ENCODE assay signal across 25 mouse cellular contexts in the genomic region with DNA sequence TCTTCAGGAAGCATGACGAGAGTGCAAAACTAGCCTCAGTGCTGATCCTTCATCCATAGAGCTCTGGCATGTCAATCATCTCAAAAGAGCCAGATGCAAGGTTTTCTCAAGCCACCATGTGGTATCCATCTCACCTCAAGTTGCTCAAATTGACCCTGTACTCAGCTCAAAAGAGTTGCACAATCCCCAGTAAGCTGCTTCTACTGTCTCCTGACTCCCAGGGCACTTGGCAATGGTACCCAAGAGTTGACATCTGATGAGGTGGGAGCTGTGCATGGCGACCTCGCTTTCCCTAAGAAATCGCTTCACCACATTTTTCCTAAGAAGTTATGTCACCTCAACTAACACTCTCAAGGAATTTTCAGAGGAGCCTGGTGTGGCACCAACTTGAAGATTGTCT.
"Had no signal": no experiment of that assay in that cellular context is flagged by ENCODE, and none has a peak within 500 bp of the region (broad histone marks: within the 10 kb centered on the region; RNA-seq: fewer than 3 reads in every experiment).

No protein-coding gene starts in this region.

- H3K36me3 ChIP-seq: intestine, embryonic 15.5 days; kidney, embryonic 15.5 days; limb, embryonic 12.5 days; limb, embryonic 15.5 days; midbrain, embryonic 10.5 days; midbrain, embryonic 13.5 days; neural tube, embryonic 13.5 days had no signal

- H3K27me3 ChIP-seq: intestine, embryonic 15.5 days; kidney, embryonic 15.5 days; limb, embryonic 12.5 days; limb, embryonic 15.5 days; midbrain, embryonic 13.5 days; neural tube, embryonic 13.5 days had no signal

- DNase-seq: kidney, adult 11 months; kidney, adult 8-10 months; kidney, postnatal 10 days; kidney, postnatal 36 days; layer of hippocampus, postnatal 36 days; left cerebral cortex, postnatal 4 days; liver, postnatal 0 days; retina, postnatal 1 day; thymus, adult 2 months; thymus, postnatal 14 days; thymus, postnatal 4 days had no signal

- H3K9ac ChIP-seq: intestine, embryonic 15.5 days; kidney, embryonic 15.5 days; limb, embryonic 12.5 days; limb, embryonic 15.5 days; liver, embryonic 14.5 days; liver, postnatal 0 days; midbrain, embryonic 13.5 days; neural tube, embryonic 13.5 days had no signal

- H3K4me3 ChIP-seq: intestine, embryonic 15.5 days; kidney, embryonic 15.5 days; left cerebral cortex, adult 2 months; limb, embryonic 12.5 days; limb, embryonic 15.5 days; megakaryocyte, embryonic 14.5 days; midbrain, embryonic 10.5 days; midbrain, embryonic 13.5 days; myocyte; neural tube, embryonic 13.5 days had no signal

- H3K4me1 ChIP-seq: intestine, embryonic 15.5 days; limb, embryonic 12.5 days; limb, embryonic 15.5 days; midbrain, embryonic 10.5 days; midbrain, embryonic 13.5 days had no signal

- H3K9me3 ChIP-seq: intestine, embryonic 15.5 days; kidney, embryonic 15.5 days; limb, embryonic 15.5 days; midbrain, embryonic 10.5 days; midbrain, embryonic 13.5 days; neural tube, embryonic 13.5 days had no signal

- ATAC-seq: intestine, embryonic 15.5 days; liver, postnatal 0 days; midbrain, embryonic 13.5 days; midbrain, embryonic 16.5 days had no signal

- H3K27ac ChIP-seq: intestine, embryonic 15.5 days; kidney, embryonic 15.5 days; left cerebral cortex, adult 2 months; limb, embryonic 12.5 days; limb, embryonic 15.5 days; liver, embryonic 14.5 days; midbrain, embryonic 10.5 days; midbrain, embryonic 13.5 days; neural tube, embryonic 13.5 days; stomach, postnatal 0 days had no signal

- H3K4me2 ChIP-seq: intestine, embryonic 15.5 days; kidney, embryonic 15.5 days; limb, embryonic 12.5 days; limb, embryonic 15.5 days; liver, embryonic 11.5 days; midbrain, embryonic 13.5 days; neural tube, embryonic 13.5 days had no signal
